ENCODE assay signal across 21 mouse cellular contexts in the genomic region with DNA sequence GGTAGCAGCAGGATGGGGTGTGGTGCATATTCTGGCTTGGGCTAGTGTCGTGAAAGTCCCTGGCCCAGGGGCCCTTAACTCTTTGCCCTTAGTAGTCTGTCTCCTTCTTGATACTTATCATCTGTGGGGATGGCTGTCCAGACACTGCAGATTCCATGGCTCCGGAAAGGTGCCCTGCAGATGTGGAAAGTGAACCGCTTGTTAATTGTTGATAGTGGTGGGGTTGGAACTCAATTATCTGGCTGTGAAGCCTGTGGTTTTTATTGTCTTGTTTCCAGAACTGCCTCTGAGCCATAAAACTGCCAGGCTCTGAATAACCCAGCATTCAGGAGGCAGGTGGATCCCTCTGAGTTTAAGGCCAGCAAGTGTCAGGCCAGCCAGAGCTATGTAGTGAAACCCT. TPM values are rescaled to one million over a fixed set of nuclear protein-coding genes. Genes with fewer than 3 reads are reported as not detected.
"Had no signal": no experiment of that assay in that cellular context is flagged by ENCODE, and none has a peak within 500 bp of the region (broad histone marks: within the 10 kb centered on the region; RNA-seq: fewer than 3 reads in every experiment).

No protein-coding gene starts in this region.

- H3K27me3 ChIP-seq: limb, embryonic 15.5 days; lung, embryonic 15.5 days; midbrain, embryonic 13.5 days had no signal

- H3K4me2 ChIP-seq: limb, embryonic 15.5 days; liver, embryonic 11.5 days; lung, embryonic 15.5 days; midbrain, embryonic 13.5 days had no signal

- ATAC-seq: inflammation-experienced regulatory T-cells, adult 6 months; liver, postnatal 0 days; midbrain, embryonic 13.5 days; midbrain, embryonic 16.5 days had no signal

- H3K9ac ChIP-seq: limb, embryonic 15.5 days; liver, embryonic 14.5 days; liver, postnatal 0 days; lung, embryonic 15.5 days had no signal

- H3K4me3 ChIP-seq: layer of hippocampus, adult 2 months; limb, embryonic 15.5 days; lung, embryonic 15.5 days; midbrain, embryonic 13.5 days; myocyte had no signal

- DNase-seq: kidney, adult 2 months; kidney, postnatal 25 days; layer of hippocampus, adult 9-11 months; liver, postnatal 0 days; lung, postnatal 36 days; right cerebral cortex, adult 18-20 months; right cerebral cortex, postnatal 14 days; right cerebral cortex, postnatal 4 days; thymus, postnatal 25 days had no signal

- H3K27ac ChIP-seq: kidney, postnatal 0 days; limb, embryonic 15.5 days; liver, embryonic 14.5 days; lung, embryonic 15.5 days; midbrain, embryonic 13.5 days; stomach, postnatal 0 days had no signal

- H3K9me3 ChIP-seq: limb, embryonic 15.5 days; lung, embryonic 15.5 days; midbrain, embryonic 13.5 days had no signal

RNA-seq across cellular contexts. Expression of a gene that starts 8.8 kb away (rescaled TPM):
- polyA plus RNA-seq: liver, postnatal 0 days had no signal

RNA-seq across cellular contexts. Expression of a gene that starts 49.6 kb away (rescaled TPM):
- polyA plus RNA-seq: thymus, postnatal 0 days had no signal
